Mouse (Mus musculus) thymus, postnatal 25 days (tissue): ENCODE data around the gene Zfp365.

Source experiments
- DNase-seq: peaks from one replicate; pipeline ENCODE4 v3.0.0; 2022

Zfp365 gene

DNA sequence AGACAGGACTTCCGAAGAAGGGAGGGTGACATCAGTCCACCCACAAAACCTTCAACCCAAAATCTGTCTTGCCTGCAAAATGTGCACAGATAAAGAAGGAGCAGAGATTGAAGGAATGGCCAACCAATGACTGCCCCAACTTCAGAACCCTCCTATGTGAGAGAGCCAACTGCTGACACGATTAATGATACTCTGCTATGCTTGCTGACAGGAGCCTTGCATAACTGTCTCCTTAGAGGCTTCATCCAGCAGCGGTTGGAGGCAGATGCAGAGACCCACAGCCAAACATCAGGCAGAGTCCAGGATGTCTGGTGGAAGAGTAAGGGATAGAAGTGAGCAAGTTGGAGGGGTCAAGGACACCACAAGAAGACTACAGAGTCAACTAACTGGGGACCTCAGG, 73.3 kb downstream of the Zfp365 start:
- DNase-seq: no peak

DNA sequence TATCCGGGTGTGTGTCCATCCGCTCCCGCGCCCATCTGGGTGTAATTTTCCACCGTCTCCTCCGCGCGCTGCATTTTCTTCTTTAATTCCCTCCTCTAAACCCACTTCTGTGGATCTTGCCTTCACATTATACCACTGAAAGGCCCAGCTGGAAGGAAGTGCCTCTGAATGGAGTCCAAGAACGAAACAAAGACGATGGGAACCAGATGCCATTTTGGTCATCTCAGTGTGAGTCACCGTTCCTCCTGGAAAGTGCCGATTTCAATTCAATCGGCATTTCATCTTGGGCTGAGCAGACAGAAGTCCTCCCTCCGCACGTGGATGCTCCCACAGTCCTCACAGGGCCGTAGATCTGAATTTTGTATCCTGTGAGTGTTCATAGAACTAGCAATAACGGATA, 76.0 kb downstream of the Zfp365 start:
- no peak for DNase-seq
